Mouse (Mus musculus): Measurements from ENCODE around the gene Stx8.

Stx8 gene

DNA sequence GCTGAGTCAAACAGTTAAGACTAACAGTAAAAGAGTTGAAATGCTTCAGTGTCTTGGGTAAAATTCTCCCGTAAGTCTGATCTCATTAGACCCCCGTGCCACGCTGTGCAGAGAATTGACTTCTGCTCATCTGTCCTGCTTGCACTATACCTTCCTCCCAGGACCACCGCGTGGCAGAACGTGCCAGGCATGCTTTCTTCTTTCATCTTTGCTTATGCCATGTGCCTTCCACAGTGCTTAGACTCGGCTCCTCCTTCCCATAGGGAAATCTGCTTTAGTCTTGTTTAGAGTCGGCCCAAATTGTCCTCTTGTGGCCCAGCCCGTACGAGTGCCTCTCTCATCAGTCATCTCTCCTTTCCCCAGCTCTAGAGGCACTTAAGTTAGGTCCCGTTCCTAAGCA, 1.8 kb downstream of the Stx8 start:
- in situ Hi-C loops (cut with MboI; ENCODE audit: low pct_unique_long_range_greater_than_20kb in 1 of 2, low sequenced_read_pairs in 2 of 2, unreplicated experiment in 1 of 2): no loop called here

DNA sequence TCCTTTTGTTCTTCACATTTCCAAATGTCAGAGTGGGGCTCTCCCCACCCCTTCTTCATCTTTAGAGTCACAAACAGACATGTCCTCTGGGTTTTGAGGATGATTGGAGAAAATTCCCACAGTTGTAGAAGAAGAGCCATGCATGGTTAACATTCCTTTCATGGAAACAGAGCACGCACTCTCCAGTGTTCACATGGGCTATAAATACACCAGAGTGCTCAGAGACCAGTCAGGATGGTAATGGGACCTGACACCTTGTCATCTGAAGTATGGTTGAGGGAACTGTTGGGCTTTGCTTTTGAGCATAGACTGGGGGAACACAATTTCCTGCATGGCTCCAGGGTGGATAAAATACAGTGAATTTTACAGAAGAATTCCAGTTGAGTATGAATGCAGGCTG, 6.6 kb downstream of the Stx8 start:
- in situ Hi-C loops (cut with MboI; ENCODE audit: low pct_unique_long_range_greater_than_20kb in 1 of 2, low sequenced_read_pairs in 2 of 2, unreplicated experiment in 1 of 2): no loop called here

DNA sequence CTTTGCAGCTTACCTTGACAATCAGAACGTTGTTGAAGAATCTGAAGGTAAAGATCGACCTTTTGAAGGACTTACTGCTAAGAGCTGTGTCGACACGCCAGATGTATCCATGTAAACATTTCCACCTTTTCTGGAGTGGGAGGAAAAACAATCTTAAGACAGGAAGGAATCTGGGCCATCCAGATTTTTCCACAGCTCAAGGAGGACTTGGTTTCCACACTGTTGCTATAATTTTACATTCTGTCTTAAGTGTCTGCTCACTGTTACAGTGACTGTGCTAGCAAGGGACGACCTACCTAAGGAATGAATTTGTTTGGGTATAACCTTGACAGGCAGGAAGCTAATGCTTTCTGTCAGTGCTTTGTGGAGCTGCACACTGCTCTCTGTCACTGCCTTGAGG, 7.2 kb downstream of the Stx8 start:
- in situ Hi-C loops (cut with MboI; ENCODE audit: low pct_unique_long_range_greater_than_20kb in 1 of 2, low sequenced_read_pairs in 2 of 2, unreplicated experiment in 1 of 2): no loop called here

DNA sequence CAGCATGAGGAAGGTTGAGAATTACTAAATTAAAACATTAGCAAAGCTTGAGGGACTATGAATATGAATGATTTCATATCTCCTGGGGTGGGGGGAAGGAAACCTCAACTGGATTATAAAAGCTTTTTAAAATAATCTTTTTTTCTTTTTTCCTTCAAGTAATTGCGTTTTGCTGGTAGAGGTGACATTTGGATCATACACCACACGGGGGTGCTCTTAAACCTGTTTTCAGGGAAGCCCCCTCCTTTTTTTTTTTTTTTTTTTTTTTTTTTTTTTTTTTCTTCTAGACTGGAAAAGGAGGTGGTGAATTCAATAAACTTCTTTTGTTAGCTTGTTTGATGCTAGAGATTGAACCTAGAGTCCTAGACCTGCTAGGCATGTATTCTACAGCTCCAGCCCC, 9.3 kb downstream of the Stx8 start:
- in situ Hi-C loops (cut with MboI; ENCODE audit: low pct_unique_long_range_greater_than_20kb in 1 of 2, low sequenced_read_pairs in 2 of 2, unreplicated experiment in 1 of 2): loop anchor here in 1 of 2 experiments (25.0 kb wide), 1 partner anchor 437 kb away; the partner anchor contains the start of gene Ntn1

DNA sequence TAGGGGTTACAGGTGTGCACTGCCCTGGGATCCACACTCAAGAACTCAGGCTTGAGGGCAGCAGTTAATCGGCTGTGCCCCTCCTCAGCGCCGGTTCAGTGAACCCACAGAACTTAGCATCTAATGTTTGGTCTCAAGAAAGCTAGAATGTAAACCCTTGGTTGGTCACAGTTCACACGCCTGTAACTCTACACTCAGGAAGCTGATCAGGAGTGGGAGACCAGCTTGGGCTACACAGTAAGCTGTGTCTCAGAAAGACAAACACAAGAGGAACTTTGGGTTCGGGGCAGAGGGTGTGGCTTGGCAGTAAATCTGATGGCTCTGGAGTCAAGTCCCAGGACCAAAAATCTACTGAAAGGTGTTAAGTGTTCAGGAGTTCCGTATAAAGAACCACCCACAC, 17.6 kb downstream of the Stx8 start:
- in situ Hi-C loops (cut with MboI; ENCODE audit: low pct_unique_long_range_greater_than_20kb in 1 of 2, low sequenced_read_pairs in 2 of 2, unreplicated experiment in 1 of 2): loop anchor here in 1 of 2 experiments (25.0 kb wide), 1 partner anchor 429 kb away; the partner anchor contains the start of gene Ntn1

DNA sequence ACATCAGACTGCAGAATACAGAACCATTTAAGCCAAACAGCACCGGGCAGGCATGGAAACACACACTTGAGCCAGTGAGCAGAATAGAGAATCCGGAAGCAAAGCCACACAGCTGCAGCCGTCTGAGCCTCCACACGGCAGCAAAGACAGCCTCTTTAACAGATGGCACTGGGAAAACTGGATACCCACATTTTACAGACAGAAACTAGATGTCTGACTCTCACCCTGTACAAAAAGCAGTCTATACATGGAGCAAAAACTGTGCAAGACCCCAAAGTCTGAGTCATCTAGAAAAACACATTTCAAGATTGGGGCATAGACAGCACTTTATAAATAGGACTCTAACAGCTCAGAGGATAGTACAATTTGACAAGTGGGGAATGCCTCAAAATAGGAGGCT, 25.2 kb downstream of the Stx8 start:
- in situ Hi-C loops (cut with MboI; ENCODE audit: low pct_unique_long_range_greater_than_20kb in 1 of 2, low sequenced_read_pairs in 2 of 2, unreplicated experiment in 1 of 2): loop anchor here in 1 of 2 experiments (25.0 kb wide), 1 partner anchor 421 kb away; the partner anchor contains the start of gene Ntn1

DNA sequence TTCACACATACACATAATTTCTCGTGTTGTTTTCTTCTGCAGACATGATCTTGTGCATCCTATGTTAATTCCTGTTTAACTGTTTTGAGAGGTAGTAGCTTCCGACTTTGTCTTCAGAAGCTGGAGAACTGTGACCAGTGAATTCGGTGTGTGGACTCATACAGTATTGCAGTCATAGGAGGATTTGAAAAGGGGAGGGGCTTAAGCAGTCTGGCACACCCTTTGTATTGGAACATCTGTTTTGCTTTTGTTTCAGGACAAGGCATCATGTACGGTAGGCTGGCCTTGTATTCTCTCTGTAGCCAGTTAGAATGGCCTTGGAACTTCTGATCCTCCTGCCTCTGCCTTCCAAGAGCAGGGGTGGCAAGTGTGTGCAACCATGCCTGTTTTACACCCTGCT, 30.0 kb downstream of the Stx8 start:
- in situ Hi-C loops (cut with MboI; ENCODE audit: low pct_unique_long_range_greater_than_20kb in 1 of 2, low sequenced_read_pairs in 2 of 2, unreplicated experiment in 1 of 2): loop anchor here in 1 of 2 experiments (25.0 kb wide), 1 partner anchor 416 kb away; the partner anchor contains the start of gene Ntn1

DNA sequence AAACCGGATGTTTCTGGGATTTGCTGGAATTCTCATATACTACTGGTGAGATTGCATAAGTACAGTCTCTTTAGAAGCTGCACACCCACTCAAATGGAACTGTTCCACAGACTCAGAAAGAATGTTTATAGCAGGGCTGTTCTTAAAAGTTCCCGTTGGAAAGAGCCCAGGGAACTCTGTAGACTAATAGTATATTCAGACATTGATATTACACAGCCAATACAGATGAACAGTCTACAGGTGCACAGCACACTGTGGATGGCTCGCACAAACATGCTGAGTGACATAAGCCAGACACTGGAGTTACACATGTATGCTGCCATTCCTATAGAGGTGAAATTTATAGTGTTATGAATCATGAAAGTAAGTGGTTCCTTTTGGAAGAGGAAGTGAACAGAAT, 32.9 kb downstream of the Stx8 start:
- in situ Hi-C loops (cut with MboI; ENCODE audit: low pct_unique_long_range_greater_than_20kb in 1 of 2, low sequenced_read_pairs in 2 of 2, unreplicated experiment in 1 of 2): loop anchor here in 1 of 2 experiments (25.0 kb wide), 1 partner anchor 413 kb away; the partner anchor contains the start of gene Ntn1

DNA sequence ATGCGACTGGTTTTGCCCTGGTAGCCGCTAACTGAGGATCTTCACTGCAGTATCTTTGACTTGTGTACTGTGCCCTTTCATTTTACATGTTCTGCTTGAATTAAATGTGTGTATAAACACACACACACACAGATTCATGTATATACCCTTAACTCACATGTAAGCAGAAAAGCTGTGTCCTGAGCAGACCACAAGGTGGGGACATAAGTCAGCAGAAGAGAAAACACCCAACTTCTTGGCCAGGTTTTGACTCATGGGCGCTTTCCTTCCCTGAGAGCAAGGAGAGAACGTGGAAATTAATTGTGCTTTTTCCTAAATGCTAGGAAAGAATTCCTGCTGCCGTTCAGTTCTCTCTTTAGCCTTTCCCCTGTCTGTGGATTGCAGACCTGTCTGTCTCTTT, 33.6 kb downstream of the Stx8 start:
- in situ Hi-C loops (cut with MboI; ENCODE audit: low pct_unique_long_range_greater_than_20kb in 1 of 2, low sequenced_read_pairs in 2 of 2, unreplicated experiment in 1 of 2): loop anchor here in 1 of 2 experiments (25.0 kb wide), 1 partner anchor 413 kb away; the partner anchor contains the start of gene Ntn1

DNA sequence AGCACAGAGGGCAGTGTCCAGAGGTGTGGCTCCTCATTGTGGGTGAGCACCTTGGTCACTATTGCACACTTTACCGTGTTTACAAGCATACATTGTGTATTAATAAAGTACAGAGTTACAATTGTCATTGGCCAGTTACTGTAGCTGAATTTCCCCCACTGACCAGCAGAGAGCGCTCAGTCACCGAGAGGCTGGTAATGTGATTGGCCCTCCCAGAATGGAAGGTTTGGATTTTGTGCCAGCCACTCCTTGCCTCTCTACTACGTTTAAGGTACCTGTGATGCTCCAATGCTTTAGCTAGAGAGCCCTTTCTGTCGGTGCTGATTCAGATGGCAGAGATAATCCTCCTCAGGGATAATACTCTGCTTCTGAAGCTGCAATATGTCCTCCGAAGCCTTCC, 38.2 kb downstream of the Stx8 start:
- in situ Hi-C loops (cut with MboI; ENCODE audit: low pct_unique_long_range_greater_than_20kb in 1 of 2, low sequenced_read_pairs in 2 of 2, unreplicated experiment in 1 of 2): no loop called here

DNA sequence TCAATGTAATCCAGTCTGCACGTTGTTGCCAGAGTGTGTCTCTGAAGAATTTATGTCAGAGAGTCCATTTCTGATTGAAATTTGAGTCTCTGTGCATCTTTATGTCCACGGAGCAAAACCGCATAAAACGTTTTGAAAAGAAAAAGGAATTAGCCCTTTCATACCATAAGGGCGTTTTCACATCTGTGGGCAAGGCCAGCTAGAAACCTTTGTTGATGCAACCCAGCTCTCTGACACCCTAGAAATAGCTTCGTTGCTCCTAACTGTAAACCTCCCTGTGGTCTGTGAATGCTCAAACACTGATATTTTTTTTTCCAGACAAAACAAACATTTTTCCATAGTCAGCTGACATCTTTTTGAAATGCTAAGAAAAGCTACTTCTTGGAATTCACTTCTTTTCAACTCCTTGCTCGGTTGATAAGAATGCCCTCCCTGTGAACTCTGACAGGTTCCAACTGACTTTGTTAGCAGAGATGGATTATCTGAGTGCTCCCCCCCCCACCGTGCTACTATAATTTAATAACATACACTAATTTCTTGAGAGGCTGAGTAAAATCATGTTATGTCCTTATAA, 40.3 kb downstream of the Stx8 start:
- in situ Hi-C loops (cut with MboI; ENCODE audit: low pct_unique_long_range_greater_than_20kb in 1 of 2, low sequenced_read_pairs in 2 of 2, unreplicated experiment in 1 of 2): no loop called here

DNA sequence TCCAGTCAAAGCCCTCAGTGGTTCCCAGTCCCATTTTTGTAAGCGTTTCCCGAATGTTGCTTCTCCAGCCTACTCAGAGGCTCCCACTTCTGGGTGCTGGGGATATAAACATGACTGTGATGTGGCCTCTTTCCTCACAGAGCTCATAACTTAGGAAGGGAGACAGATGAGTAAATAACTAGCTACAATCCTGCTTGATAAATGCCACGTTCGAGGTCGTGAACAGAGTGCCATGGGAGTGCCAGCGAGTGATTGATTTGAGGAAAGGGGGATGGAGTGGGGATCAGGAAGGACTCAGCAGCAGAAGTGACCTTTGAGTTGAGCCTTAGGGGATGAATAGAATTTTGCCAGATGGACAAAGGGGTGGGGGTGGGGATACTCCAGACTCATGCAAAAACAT, 41.7 kb downstream of the Stx8 start:
- in situ Hi-C loops (cut with MboI; ENCODE audit: low pct_unique_long_range_greater_than_20kb in 1 of 2, low sequenced_read_pairs in 2 of 2, unreplicated experiment in 1 of 2): no loop called here

DNA sequence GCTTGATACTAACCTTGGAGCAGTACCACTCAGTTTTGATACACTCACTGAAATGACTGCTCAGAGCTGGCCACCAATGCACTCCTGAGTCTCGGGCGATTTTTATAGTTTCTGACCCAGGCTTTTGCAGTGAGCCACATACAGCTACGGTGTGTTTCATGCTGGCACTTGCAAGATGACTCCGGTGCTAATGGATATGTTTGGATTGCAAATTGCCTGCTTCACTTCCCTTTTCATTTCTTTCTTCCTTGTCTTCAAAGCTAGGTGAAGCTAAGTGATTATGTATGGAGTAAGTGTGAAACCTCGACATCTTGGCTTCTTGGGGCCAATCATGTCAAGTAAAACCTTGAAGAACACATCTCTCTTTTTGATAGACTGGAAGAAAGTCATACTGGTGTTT, 43.4 kb downstream of the Stx8 start:
- in situ Hi-C loops (cut with MboI; ENCODE audit: low pct_unique_long_range_greater_than_20kb in 1 of 2, low sequenced_read_pairs in 2 of 2, unreplicated experiment in 1 of 2): no loop called here

DNA sequence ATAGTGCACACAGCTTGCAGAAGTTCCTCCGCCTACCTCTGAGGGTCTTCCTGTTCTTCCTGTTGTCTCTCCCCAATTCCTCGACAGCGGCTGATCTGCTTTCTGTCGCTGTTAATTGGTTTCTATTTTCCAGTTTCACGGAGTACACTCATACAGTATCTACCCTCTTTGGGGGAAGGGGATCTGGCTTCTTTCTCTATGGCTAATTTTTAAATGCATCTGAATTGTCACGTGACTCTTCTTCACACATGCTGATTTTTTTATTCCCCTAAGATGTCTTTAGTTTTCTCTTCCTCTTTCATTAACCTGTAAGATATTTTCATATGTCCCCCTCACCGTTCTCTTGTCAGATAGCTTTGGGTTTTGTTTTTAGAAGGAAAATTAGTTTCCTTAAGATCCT, 46.2 kb downstream of the Stx8 start:
- in situ Hi-C loops (cut with MboI; ENCODE audit: low pct_unique_long_range_greater_than_20kb in 1 of 2, low sequenced_read_pairs in 2 of 2, unreplicated experiment in 1 of 2): no loop called here

DNA sequence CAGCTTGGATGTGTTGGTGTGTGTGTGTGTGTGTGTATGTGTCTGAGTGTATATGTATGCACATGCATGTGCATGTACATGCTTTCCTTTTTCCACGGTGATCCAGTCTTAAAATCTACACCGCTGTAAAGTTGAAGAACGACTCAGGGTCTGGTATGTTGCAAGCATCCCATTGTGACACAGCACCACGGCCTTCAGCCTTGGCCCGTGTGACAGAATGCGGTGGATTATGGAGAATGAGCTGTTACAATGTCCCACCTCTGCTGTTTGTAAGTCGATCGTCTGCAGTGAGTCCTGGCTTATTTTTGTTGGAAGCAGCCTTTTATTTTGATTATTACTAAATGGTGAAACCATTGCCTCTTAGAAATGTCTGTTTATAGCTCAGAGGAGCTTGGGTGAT, 52.2 kb downstream of the Stx8 start:
- in situ Hi-C loops (cut with MboI; ENCODE audit: low pct_unique_long_range_greater_than_20kb in 1 of 2, low sequenced_read_pairs in 2 of 2, unreplicated experiment in 1 of 2): no loop called here

DNA sequence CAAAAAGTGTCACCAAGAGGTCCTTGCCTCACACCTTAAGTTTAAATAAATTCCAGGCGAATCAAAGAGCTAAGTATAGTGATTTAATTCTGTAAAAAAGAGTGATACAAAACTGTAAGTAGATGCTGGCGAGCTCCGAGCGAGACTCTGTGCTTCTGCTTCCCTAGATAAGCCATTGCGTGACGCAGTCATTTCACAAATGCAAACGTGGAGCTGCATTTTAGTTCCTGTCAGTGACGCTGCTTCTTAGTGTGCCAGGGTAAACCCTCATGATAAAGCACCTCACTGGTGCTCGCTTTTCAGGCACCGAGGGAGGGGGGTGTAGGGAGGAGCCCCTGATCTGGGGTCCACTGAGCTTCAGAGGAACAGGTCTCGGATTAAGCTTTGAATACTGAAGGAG, 53.2 kb downstream of the Stx8 start:
- in situ Hi-C loops (cut with MboI; ENCODE audit: low pct_unique_long_range_greater_than_20kb in 1 of 2, low sequenced_read_pairs in 2 of 2, unreplicated experiment in 1 of 2): no loop called here

DNA sequence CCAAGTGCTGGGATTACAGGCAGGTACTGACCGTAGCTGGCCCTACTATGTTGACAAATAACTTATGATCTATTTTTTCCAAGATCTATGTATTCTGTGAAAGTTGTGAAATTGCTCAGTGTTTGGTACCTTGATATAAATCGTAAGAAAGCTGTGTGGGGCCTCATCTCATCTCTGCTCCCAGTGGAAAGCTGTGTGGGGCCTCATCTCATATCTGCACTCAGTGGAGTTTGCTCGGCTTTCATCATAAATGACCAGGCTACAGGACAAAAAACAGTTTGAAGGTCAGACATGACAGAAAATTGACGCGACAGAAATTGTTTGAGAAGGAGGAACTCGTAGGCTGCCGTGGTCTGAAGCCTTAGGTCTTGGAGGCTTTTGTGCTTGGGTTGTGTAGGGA, 56.0 kb downstream of the Stx8 start:
- in situ Hi-C loops (cut with MboI; ENCODE audit: low pct_unique_long_range_greater_than_20kb in 1 of 2, low sequenced_read_pairs in 2 of 2, unreplicated experiment in 1 of 2): no loop called here

DNA sequence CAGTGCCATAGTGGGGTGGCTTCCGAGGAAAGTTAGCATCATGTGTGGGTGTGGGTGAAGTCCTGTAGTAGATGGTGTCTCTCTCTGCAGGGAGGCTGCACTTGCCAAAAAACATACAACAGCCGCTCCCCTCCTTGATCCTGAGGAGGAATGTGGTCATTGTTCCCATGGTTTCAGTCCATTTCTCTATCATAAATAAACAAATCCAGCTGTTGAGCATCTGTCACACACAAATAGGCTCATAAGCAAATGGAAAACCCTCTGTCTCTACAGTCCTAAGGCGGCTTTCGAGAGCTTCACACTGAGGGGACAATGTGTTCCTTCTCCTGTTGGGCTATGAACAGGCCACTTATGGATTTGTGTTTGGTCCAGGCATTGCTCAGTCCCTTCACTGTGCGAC, 56.9 kb downstream of the Stx8 start:
- in situ Hi-C loops (cut with MboI; ENCODE audit: low pct_unique_long_range_greater_than_20kb in 1 of 2, low sequenced_read_pairs in 2 of 2, unreplicated experiment in 1 of 2): no loop called here

DNA sequence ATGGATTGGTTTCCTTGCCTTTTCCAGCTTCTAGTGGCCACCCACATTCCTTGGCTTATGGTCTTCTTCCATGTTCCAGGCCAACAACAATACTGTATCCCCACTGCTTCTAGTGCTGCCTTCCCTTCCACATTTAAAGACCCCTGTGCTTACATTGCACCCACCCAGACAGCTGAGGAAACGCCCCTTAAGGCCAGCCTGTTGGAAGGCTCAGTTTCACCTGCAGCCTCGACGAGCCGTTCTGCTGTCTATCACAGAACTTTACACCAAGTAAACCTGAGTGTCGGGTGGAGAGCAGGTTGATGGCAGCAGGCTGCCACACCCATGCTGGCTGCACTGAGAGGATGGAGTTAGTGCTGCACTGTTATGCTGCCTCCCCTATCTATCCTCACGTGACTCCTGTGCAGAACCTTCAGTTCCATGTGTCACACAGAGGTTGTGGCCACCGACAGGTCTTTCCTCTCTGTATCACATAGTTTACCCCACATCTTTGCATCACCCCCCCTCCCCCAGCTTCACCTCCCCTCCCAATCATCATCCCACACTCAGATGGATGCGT, 57.9 kb downstream of the Stx8 start:
- in situ Hi-C loops (cut with MboI; ENCODE audit: low pct_unique_long_range_greater_than_20kb in 1 of 2, low sequenced_read_pairs in 2 of 2, unreplicated experiment in 1 of 2): no loop called here

DNA sequence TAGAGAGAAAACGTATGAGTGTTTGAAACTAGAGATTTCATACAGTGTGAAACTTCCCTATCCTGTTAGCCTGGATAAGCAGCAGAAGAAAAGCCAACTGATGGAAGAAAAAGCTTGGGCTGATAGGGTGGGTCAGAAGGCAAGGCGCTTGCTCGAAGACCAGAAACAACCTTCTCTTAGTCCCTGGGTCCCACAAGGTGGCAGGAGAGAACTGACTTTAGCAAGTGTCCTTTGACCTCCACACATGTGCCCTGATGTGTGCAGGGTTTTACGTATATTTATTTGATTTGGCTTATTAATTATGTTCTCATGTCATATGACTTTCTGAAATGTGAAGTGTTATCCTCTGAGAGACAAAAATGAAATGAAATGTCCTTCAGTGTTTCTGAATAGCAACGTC, 60.6 kb downstream of the Stx8 start:
- in situ Hi-C loops (cut with MboI; ENCODE audit: low pct_unique_long_range_greater_than_20kb in 1 of 2, low sequenced_read_pairs in 2 of 2, unreplicated experiment in 1 of 2): no loop called here
